Mouse (Mus musculus): ENCODE measurements at regions not wholly inside any gene's neighbourhood (a gene's known extent, or its start where the extent isn't known, plus 50 kb on each side); places are given as distances from the start of the nearest gene placed in this dataset.

DNA sequence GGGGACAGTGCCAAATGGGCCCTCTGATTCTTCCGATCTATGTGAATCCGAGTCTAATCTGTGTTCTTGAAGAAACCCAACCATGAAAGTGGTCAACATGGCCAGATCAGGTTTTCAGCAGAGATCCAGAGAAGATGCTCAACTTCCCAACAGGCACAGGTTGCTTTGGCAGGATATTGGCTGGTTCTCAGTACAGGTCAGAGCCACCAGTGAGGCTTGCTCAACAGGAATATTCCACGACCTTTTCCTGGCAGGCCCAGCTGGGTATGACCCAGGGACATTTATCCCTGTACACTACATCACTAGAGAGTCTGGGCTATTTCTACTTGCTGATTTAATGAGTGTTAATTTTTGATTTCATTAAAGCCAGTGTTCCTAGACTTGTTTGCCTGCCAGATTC, 328.8 kb upstream of the Sall1 start:
- Histone ChIP-seq H3K4me1 (ENCODE audit: control insufficient read depth, insufficient read depth, low read length) (no peaks in the 10 kb centered on the region), H3K27ac (ENCODE audit: insufficient read depth, low read length) (no peak overlapping the region), H3K4me3 (ENCODE audit: insufficient read depth, low read length) (no peak overlapping the region)
- TF ChIP-seq POLR2A (IDR thresholded peaks at IDR 0.05; ENCODE audit: low read depth, low read length) = no peak
- no peak for TF ChIP-seq CTCF (IDR thresholded peaks at IDR 0.05; ENCODE audit: borderline replicate concordance, insufficient read depth, low read length)

DNA sequence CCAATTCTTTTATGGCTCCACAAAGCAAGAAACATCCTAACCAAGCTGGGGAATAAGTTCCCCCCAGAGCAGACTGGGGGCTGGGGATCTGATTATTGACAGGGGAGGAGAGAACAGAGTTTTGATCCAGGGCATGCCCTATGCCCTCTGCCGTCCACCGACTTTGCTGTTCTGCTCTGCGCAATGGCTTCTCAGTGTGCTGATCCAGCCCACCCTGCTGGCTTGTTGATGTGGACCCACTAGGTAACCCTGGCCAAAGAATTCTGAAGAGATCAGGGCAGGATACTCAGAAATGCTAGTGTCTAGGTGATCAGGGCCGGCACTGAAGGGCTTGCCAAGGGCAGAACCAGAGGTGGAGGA, 327.8 kb upstream of the Sall1 start:
- Histone ChIP-seq H3K27ac (ENCODE audit: insufficient read depth, low read length) (no peak overlapping the region), H3K4me3 (ENCODE audit: insufficient read depth, low read length) (no peak overlapping the region), H3K4me1 (ENCODE audit: control insufficient read depth, insufficient read depth, low read length) (no peaks in the 10 kb centered on the region)
- no peak for TF ChIP-seq POLR2A (IDR thresholded peaks at IDR 0.05; ENCODE audit: low read depth, low read length)
- no peak for TF ChIP-seq CTCF (IDR thresholded peaks at IDR 0.05; ENCODE audit: borderline replicate concordance, insufficient read depth, low read length)

DNA sequence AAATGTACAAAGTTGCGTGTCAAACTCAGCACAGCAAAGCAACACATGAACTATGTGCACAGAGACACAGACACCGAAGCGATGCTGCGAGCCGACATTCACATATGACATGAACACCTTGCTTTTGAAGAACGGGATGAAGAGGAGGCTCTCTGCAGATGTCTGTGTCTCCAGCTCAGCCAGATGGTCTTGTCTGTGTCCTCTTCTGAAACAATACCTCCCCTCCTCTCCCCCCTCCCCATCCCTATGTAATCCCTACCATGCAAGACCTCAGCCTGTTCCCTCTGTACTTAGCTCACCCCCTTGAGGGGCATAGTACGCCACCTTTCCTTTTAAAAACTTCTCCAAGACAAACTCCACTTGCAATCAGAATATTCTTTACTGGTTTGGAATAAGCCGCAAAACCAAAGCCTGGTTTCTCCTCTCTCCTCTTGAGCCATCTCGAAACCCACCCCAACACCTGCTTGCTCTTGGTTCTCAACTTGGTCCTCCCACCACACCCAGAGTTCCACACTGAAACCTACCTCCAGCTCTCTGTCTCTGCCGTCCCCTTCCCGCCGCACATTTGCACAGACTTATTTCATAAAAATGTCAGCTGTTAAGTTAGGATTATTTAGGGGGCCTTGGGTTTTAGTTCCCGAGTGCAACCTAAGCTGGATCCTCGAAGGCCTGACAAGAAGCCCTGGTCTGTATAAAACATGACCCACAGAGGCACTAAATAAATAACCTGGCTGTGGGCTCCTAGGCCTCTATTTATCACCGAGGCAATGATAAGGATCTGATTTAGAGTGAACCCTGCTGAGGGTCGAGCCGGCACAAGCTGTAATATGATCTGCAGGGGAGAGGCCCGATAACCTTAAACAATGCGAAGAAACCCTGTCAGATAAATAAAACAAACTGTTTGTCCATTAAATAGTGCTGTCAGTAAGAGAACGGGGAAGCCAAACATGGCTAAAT, 327.1 kb upstream of the Sall1 start:
- no peak for TF ChIP-seq CTCF (IDR thresholded peaks at IDR 0.05; ENCODE audit: borderline replicate concordance, insufficient read depth, low read length)
- no peak for TF ChIP-seq POLR2A (IDR thresholded peaks at IDR 0.05; ENCODE audit: low read depth, low read length)
- Histone ChIP-seq H3K4me3 (ENCODE audit: insufficient read depth, low read length) (no peak overlapping the region), H3K27ac (ENCODE audit: insufficient read depth, low read length) (no peak overlapping the region), H3K4me1 (ENCODE audit: control insufficient read depth, insufficient read depth, low read length) (no peaks in the 10 kb centered on the region)

DNA sequence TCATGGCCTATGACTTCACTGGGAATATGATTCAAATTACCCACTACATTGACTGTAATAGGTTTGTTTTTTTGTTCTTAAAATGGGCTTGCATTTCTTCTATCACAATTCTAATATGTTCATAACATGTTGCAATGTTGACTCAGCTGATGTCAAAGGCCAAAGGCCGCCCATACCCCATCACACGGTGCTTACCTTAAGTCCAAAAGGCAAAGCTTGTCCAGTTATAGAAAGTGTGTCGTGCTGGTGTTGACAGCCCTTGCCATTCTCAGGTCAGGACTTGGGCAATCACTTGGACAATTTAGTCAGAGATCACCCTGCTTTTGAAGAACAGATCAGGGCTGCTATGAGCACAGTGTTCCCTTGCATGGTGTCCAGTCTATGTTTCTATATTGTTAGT, 321.5 kb upstream of the Sall1 start:
- TF ChIP-seq POLR2A (IDR thresholded peaks at IDR 0.05; ENCODE audit: low read depth, low read length) = no peak
- TF ChIP-seq CTCF (IDR thresholded peaks at IDR 0.05; ENCODE audit: borderline replicate concordance, insufficient read depth, low read length) = no peak
- H3K27ac ChIP-seq (ENCODE audit: insufficient read depth, low read length) = no peak overlapping the region
- no peaks in the 10 kb centered on the region for H3K4me1 ChIP-seq (ENCODE audit: control insufficient read depth, insufficient read depth, low read length)
- no peak overlapping the region for H3K4me3 ChIP-seq (ENCODE audit: insufficient read depth, low read length)

DNA sequence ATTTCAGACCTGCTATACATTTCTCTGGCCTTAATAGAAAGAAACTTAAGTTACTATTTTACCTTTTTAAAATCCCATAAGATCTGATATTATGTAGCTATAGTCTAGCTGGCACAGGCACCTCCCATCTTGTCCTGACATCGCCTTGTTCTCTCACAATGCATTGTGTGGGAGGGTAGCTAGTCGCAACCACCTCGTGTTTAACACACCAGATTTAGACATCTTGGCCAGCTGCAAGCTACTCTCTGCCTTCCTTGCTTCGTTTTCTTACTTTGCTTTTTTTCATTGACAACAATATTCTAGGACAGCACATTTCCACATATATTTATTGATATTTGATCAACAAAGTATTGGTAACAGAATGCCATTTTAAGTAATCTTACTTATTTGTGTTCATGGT, 314.4 kb upstream of the Sall1 start:
- Histone ChIP-seq H3K27ac (ENCODE audit: insufficient read depth, low read length) (no peak overlapping the region), H3K4me1 (ENCODE audit: control insufficient read depth, insufficient read depth, low read length) (no peaks in the 10 kb centered on the region), H3K4me3 (ENCODE audit: insufficient read depth, low read length) (no peak overlapping the region)
- TF ChIP-seq POLR2A (IDR thresholded peaks at IDR 0.05; ENCODE audit: low read depth, low read length) (no peak), CTCF (IDR thresholded peaks at IDR 0.05; ENCODE audit: borderline replicate concordance, insufficient read depth, low read length) (no peak)

DNA sequence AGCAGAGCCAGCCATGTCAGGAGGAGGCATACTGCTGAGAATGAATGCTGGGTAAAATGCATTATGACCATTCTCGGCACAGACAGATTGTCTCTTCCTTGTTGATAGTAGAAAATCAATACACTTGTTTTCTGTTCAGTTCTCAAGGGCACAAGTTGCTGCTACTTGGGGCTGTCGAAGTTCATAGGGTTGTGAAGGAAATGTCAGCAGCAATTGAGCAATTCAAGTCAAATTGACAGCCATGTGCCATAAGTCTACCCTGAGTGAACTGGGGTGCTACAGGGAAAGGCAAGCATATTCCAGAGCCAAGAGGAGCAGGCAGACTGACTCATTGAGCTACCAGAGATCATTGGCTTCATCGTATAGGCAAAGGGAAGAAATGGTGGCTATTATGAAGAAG, 301.6 kb upstream of the Sall1 start:
- H3K4me3 ChIP-seq (ENCODE audit: insufficient read depth, low read length) = no peak overlapping the region
- TF ChIP-seq CTCF (IDR thresholded peaks at IDR 0.05; ENCODE audit: borderline replicate concordance, insufficient read depth, low read length) = no peak
- no peak for TF ChIP-seq POLR2A (IDR thresholded peaks at IDR 0.05; ENCODE audit: low read depth, low read length)
- no peak overlapping the region for H3K27ac ChIP-seq (ENCODE audit: insufficient read depth, low read length)
- H3K4me1 ChIP-seq (ENCODE audit: control insufficient read depth, insufficient read depth, low read length) = no peaks in the 10 kb centered on the region

DNA sequence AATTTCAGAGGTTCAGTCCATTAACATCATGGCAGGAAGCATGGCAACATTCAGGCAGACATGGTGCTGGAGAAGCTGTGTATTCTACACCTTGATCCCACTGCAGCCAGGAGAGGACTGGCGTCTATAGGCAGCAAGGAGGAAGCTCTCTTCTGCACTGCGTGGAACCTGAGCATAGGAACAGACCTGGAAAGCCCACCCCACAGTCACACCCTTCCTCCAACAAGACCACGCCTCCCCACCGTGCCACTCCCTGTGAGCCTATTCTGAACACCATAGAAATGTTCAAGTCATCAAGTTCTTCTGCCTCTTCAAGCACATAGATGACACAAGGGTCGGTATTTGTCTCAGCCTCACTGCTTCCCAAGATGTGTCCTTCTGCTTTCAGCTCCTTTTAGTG, 297.7 kb upstream of the Sall1 start:
- TF ChIP-seq CTCF (IDR thresholded peaks at IDR 0.05; ENCODE audit: borderline replicate concordance, insufficient read depth, low read length) (no peak), POLR2A (IDR thresholded peaks at IDR 0.05; ENCODE audit: low read depth, low read length) (no peak)
- no peak overlapping the region for H3K27ac ChIP-seq (ENCODE audit: insufficient read depth, low read length)
- no peak overlapping the region for H3K4me3 ChIP-seq (ENCODE audit: insufficient read depth, low read length)
- H3K4me1 ChIP-seq (ENCODE audit: control insufficient read depth, insufficient read depth, low read length) = no peaks in the 10 kb centered on the region

DNA sequence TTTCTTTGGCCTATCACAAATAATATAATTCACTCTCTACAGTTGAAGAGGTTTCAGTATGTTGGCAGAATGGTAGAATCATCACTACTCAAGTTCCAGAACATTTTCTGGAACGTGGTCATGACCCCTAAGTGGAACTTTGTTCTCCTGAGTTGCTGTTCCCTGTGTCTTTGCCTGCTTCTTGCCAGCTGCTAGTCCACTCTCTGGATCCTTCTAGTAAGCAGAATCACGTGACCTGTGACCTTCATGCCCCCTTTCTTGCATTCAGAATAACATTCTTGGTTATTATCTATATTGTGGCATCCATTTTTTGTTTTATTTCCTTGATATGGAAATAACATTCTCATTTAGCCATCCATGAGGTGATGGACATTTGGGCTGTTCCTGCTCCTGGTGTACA, 291.5 kb upstream of the Sall1 start:
- H3K27ac ChIP-seq (ENCODE audit: insufficient read depth, low read length) = no peak overlapping the region
- TF ChIP-seq CTCF (IDR thresholded peaks at IDR 0.05; ENCODE audit: borderline replicate concordance, insufficient read depth, low read length) (no peak), POLR2A (IDR thresholded peaks at IDR 0.05; ENCODE audit: low read depth, low read length) (no peak)
- no peaks in the 10 kb centered on the region for H3K4me1 ChIP-seq (ENCODE audit: control insufficient read depth, insufficient read depth, low read length)
- H3K4me3 ChIP-seq (ENCODE audit: insufficient read depth, low read length) = no peak overlapping the region

DNA sequence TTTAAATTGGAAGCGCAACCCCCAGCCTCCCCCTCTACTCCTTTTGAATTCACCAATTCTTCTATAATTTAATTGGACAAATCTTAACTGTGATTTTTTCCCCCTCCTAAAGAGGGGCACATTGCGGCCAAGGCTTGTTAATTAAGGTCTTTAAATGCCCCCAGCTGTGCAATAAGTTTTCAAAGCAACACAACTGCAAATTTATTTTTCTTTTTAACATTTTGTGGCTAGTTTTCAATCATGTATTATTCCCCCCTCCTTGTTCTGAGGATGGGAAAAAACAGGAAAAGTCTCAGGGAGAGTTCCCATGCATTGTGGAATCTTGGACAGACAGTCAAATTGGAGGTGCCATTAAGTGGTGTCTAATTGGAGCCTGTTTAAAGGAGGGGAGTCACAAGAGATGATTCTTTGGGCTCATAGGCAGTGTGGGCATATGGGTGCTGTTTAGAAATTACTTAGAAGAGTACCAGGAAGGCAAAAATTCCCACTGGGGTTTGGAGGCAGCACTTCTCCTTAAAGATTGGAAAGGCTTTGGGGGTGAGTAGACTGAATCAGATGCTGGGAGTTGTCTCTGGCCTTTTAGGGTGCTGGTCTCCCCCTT, 281.9 kb upstream of the Sall1 start:
- H3K4me1 ChIP-seq (ENCODE audit: control insufficient read depth, insufficient read depth, low read length) = no peaks in the 10 kb centered on the region
- no peak for TF ChIP-seq CTCF (IDR thresholded peaks at IDR 0.05; ENCODE audit: borderline replicate concordance, insufficient read depth, low read length)
- TF ChIP-seq POLR2A (IDR thresholded peaks at IDR 0.05; ENCODE audit: low read depth, low read length) = no peak
- H3K4me3 ChIP-seq (ENCODE audit: insufficient read depth, low read length) = no peak overlapping the region
- no peak overlapping the region for H3K27ac ChIP-seq (ENCODE audit: insufficient read depth, low read length)

DNA sequence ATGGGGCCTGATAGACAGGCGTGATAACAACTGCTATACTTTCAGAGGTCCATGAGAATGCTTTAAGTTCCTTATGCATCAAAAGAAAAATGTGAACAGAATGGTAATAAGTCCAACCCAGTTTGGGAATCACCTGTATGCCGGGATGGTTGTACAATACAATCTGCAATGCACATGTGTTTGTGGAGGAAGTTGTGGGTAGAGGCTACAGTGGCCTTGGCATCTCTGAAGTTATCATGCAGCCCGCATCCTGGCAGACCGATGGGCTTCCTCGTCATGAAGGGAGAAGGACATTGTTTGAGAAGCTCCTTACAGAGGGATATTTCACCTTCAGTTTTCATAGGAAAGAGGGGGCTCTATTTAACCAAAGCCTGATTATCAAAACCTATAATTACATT, 281.3 kb upstream of the Sall1 start:
- H3K4me1 ChIP-seq (ENCODE audit: control insufficient read depth, insufficient read depth, low read length) = no peaks in the 10 kb centered on the region
- H3K4me3 ChIP-seq (ENCODE audit: insufficient read depth, low read length) = no peak overlapping the region
- TF ChIP-seq CTCF (IDR thresholded peaks at IDR 0.05; ENCODE audit: borderline replicate concordance, insufficient read depth, low read length) (no peak), POLR2A (IDR thresholded peaks at IDR 0.05; ENCODE audit: low read depth, low read length) (no peak)
- H3K27ac ChIP-seq (ENCODE audit: insufficient read depth, low read length) = no peak overlapping the region
